Mouse (Mus musculus): ENCODE results near the gene Cenpv. TPM values are rescaled to one million over a fixed set of nuclear protein-coding genes. Genes with fewer than 3 reads are reported as not detected.

Gene Cenpv
- polyA plus RNA-seq, 1 experiment from 2014 or later = 39.0 TPM

DNA sequence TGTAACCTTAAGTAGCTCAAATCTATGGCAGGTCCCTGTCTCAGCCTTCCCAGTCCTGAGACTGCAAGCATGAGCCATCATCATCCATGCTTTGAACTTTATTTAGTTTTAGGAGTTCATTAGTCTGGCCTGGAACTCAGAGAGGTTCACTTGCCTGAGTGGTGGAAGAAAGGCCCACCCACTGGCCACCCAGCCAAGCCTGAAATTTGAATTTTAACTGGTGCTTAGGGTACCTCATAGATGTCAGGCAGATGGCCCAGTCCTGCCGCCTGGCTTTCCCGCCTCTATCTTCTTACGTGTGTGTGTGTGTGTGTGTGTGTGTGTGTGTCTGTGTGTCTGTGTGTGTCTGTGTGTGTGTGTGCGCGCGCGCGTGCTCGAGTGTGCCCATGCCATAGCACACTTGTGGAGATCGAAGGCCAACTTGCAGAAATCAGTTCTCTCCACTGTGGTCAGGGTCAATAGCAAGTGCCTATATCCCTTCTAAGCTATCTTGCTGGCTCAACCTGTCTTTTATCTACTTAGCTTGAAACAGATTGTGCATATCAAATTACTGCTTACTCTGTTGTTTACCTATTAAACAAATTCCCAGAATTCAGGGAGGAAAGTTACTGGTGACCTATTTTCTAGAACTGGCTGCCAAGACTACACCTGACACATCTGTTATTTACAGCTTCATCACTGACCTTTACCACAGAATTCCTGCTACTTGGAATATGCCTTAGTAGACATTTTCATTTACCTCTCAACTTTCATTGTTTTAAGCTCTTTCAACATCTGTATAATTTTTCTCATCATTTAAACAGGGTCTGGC is 51.3 kb downstream of the Cenpv start:
- no peaks in the 10 kb centered on the region for H3K27me3 ChIP-seq (ENCODE audit: insufficient read depth, poor library complexity, severe bottlenecking)
- H3K36me3 ChIP-seq = no peaks in the 10 kb centered on the region
- 94% methylated on average over 10 of the region's 10 CpGs for WGBS
- H3K4me3 ChIP-seq = no peak overlapping the region
- no peak overlapping the region for H3K27ac ChIP-seq
- no peaks in the 10 kb centered on the region for H3K4me1 ChIP-seq (replicated peaks)
- no peaks in the 10 kb centered on the region for H3K9me3 ChIP-seq
- no peak for DNase-seq (ENCODE audit: low spot score)

DNA sequence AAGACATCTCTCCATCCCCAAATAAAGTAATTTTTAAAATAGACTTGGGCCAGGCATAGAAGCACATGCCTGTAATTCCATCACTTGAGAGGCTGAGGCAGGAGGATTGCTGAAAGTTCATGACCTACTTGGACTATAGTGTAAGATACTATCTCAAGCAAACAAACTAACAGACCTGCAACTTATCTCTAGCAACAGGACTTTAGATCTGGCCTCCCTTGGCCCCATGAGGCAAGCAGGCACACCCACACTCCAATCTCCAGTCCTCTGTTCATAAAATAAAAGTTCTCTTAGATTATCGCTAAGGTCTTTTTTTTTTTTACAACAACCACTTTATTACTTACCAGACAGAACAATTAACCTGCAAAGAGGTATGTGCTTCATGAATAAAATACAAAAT is 52.1 kb downstream of the Cenpv start:
- no peaks in the 10 kb centered on the region for H3K9me3 ChIP-seq
- WGBS = 96% methylated on average over 1 of the region's 1 CpGs
- H3K27ac ChIP-seq = no peak overlapping the region
- no peak overlapping the region for H3K4me3 ChIP-seq
- H3K4me1 ChIP-seq (replicated peaks) = no peaks in the 10 kb centered on the region
- no peaks in the 10 kb centered on the region for H3K36me3 ChIP-seq
- no peaks in the 10 kb centered on the region for H3K27me3 ChIP-seq (ENCODE audit: insufficient read depth, poor library complexity, severe bottlenecking)
- DNase-seq (ENCODE audit: low spot score) = no peak

DNA sequence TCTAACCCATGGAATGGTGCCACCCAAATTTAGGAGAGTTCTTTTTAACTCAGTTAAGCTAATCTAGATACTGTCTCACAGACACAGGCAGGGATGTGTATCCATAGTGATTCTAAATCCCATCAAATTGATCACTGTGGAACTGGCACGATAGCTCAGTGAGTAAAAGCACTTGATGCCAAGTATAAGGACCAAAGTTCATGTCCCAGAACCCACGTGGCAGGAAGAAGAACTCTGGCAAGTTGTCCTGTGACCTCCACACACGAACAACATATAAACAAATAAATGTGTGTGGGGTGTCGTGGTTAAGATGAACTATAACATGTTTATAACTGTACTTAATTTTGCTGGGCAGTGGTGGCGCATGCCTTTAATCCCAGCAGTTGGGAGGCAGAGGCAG is 59.5 kb downstream of the Cenpv start:
- DNase-seq (ENCODE audit: low spot score) = no peak
- no peak overlapping the region for H3K4me3 ChIP-seq
- no peaks in the 10 kb centered on the region for H3K4me1 ChIP-seq (replicated peaks)
- 91% methylated on average over 5 of the region's 5 CpGs for WGBS
- no peaks in the 10 kb centered on the region for H3K36me3 ChIP-seq
- no peak overlapping the region for H3K27ac ChIP-seq
- no peaks in the 10 kb centered on the region for H3K27me3 ChIP-seq (ENCODE audit: insufficient read depth, poor library complexity, severe bottlenecking)
- H3K9me3 ChIP-seq = no peaks in the 10 kb centered on the region

DNA sequence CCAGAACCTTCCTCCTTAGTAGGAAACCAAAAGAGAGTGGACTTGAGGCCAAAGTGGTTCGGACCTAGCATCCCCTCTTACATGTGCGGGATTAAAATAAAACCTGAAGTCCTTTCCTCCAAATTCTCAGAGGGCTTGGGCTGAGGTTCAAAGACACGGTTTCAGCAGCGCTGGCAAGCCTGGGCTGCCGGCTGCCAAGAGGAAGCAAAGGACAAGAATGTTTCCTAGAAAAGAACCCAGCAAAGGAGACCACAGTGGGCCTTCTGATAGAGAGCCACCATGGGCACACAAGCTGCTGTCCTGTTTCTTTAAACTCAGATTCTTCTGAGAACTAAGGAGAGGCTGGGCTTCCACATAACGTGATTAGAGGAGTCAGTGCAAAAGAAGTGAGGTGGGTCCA is 60.1 kb downstream of the Cenpv start:
- Histone ChIP-seq H3K36me3 (no peaks in the 10 kb centered on the region), H3K27me3 (ENCODE audit: insufficient read depth, poor library complexity, severe bottlenecking) (no peaks in the 10 kb centered on the region), H3K27ac (no peak overlapping the region), H3K4me1 (replicated peaks) (no peaks in the 10 kb centered on the region), H3K4me3 (no peak overlapping the region), H3K9me3 (no peaks in the 10 kb centered on the region)
- WGBS = 85% methylated on average over 6 of the region's 6 CpGs
- no peak for DNase-seq (ENCODE audit: low spot score)

DNA sequence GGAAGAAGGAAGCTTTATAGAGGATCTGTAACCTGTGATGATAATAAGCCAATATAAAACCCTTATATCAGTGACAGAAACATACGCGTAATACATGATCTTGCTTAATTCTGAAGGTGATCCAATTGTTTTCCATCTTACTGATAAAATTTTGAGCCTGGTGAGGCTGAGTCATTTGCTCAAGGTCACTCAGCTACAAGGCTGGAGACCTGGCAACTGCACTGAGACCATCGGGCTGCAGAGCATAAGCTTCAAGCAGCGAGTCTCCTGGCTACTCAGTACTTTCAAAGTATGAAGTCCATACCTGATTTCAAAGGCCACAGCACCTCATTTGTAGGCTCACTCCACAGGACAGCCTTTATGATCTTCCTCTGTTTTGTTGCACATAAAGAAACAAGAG is 62.9 kb downstream of the Cenpv start:
- Histone ChIP-seq H3K27me3 (ENCODE audit: insufficient read depth, poor library complexity, severe bottlenecking) (no peaks in the 10 kb centered on the region), H3K27ac (no peak overlapping the region), H3K9me3 (no peaks in the 10 kb centered on the region), H3K4me3 (no peak overlapping the region), H3K36me3 (no peaks in the 10 kb centered on the region), H3K4me1 (replicated peaks) (no peaks in the 10 kb centered on the region)
- no peak for DNase-seq (ENCODE audit: low spot score)
- WGBS = 97% methylated on average over 4 of the region's 4 CpGs

Other genes starting within 250 kb of the Cenpv start
- gene Pigl, start 80.8 kb downstream of the Cenpv start, polyA plus RNA-seq (2016; fragmentation: Nextera tagmentation; extraction: Ambion mirVana) = 10.7 and 16.0 TPM in 2 replicates
- 127 and 131 TPM in 2 replicates for gene Ncor1, start 80.7 kb downstream of the Cenpv start, polyA plus RNA-seq (2016; fragmentation: Nextera tagmentation; extraction: Ambion mirVana)
- gene Ubb, start 11.9 kb upstream of the Cenpv start, polyA plus RNA-seq (2016; fragmentation: Nextera tagmentation; extraction: Ambion mirVana) = 3,368 and 3,918 TPM in 2 replicates
- 6.2 and 6.5 TPM in 2 replicates for gene Trpv2, start 35.2 kb upstream of the Cenpv start, polyA plus RNA-seq (2016; fragmentation: Nextera tagmentation; extraction: Ambion mirVana)
- gene Lrrc75a, start 109.3 kb upstream of the Cenpv start, polyA plus RNA-seq (2016; fragmentation: Nextera tagmentation; extraction: Ambion mirVana) = 12.6 and 15.0 TPM in 2 replicates
- gene Mmgt2, start 109.4 kb upstream of the Cenpv start, polyA plus RNA-seq (2016; fragmentation: Nextera tagmentation; extraction: Ambion mirVana) = 36.1 and 47.3 TPM in 2 replicates
- gene Zfp287, start 192.6 kb upstream of the Cenpv start, polyA plus RNA-seq (2016; fragmentation: Nextera tagmentation; extraction: Ambion mirVana) = 13.4 and 13.9 TPM in 2 replicates
- not detected in 2 replicates for gene Gm10428, start 213.8 kb upstream of the Cenpv start, polyA plus RNA-seq (2016; fragmentation: Nextera tagmentation; extraction: Ambion mirVana)